Comparison of ENCODE assay signal across 15 mouse cellular contexts in genomic region chr9:121907356-121908070, GRCm38 (mm10). TPM values are rescaled to one million over a fixed set of nuclear protein-coding genes. Genes with fewer than 3 reads are reported as not detected.
"Had no signal": no experiment of that assay in that cellular context is flagged by ENCODE, and none has a peak within 500 bp of the region (broad histone marks: within the 10 kb centered on the region; RNA-seq: fewer than 3 reads in every experiment).

No protein-coding gene starts in this region.

- H3K27ac ChIP-seq: kidney, postnatal 0 days; limb, embryonic 15.5 days; liver, embryonic 12.5 days; midbrain, embryonic 10.5 days; neural tube, embryonic 15.5 days had no signal

- H3K27me3 ChIP-seq: limb, embryonic 15.5 days; liver, embryonic 12.5 days; neural tube, embryonic 15.5 days had no signal

- H3K4me1 ChIP-seq: limb, embryonic 15.5 days; liver, embryonic 12.5 days; midbrain, embryonic 10.5 days; neural tube, embryonic 15.5 days had no signal

- H3K36me3 ChIP-seq: limb, embryonic 15.5 days; liver, embryonic 12.5 days; midbrain, embryonic 10.5 days; neural tube, embryonic 15.5 days had no signal

- DNase-seq: kidney, adult 9 months; lung, embryonic 14.5 days; lung, postnatal 10 days; midbrain, embryonic 14.5 days had no signal

- H3K4me3 ChIP-seq: layer of hippocampus, adult 2 months; limb, embryonic 15.5 days; liver, embryonic 12.5 days; midbrain, embryonic 10.5 days; myocyte; neural tube, embryonic 15.5 days had no signal

- H3K9me3 ChIP-seq: limb, embryonic 15.5 days; liver, embryonic 12.5 days; midbrain, embryonic 10.5 days; neural tube, embryonic 15.5 days had no signal

- H3K9ac ChIP-seq: limb, embryonic 15.5 days; liver, embryonic 12.5 days; lung, embryonic 14.5 days; neural tube, embryonic 15.5 days had no signal

- H3K4me2 ChIP-seq: limb, embryonic 15.5 days; liver, embryonic 12.5 days; lung, embryonic 14.5 days; neural tube, embryonic 15.5 days had no signal

- ATAC-seq: intestine, postnatal 0 days; liver, embryonic 12.5 days had no signal

RNA-seq across cellular contexts. Expression of gene Cyp8b1, which starts 8.6 kb away (rescaled TPM):
- polyA plus RNA-seq: kidney, postnatal 0 days; limb, embryonic 11.5 days; limb, embryonic 15.5 days; lung, embryonic 14.5 days; midbrain, embryonic 10.5 days; midbrain, embryonic 14.5 days; myocyte; neural tube, embryonic 11.5 days; neural tube, embryonic 15.5 days; stomach, embryonic 14.5 days had no signal
